Mouse (Mus musculus) hindbrain, embryonic 10.5 days (tissue): ENCODE measurements around the gene Fam169b. TPM values are rescaled to one million over a fixed set of nuclear protein-coding genes. Genes with fewer than 3 reads are reported as not detected.
A peak's percentile ranks its signal among the peaks of the same experiment; 100 is the strongest.

Experiments used
- DNase-seq: peaks from one replicate; pipeline ENCODE4 v3.0.0-alpha.2; 2017; ENCODE audit warnings: low spot score
- H3K27ac ChIP-seq: fragments of 300-500 bp; sonication (generic); 2 replicates; pipeline ENCODE4 v1.5.1; 2016; ENCODE audit warnings: mild to moderate bottlenecking, moderate library complexity
- H3K27me3 ChIP-seq: fragments of 300-500 bp; sonication (generic); 2 replicates; pipeline ENCODE4 v1.6.1; 2016; ENCODE audit warnings: mild to moderate bottlenecking; ENCODE audit not compliant: poor library complexity, insufficient read depth, severe bottlenecking
- H3K36me3 ChIP-seq: fragments of 300-500 bp; sonication (generic); 2 replicates; pipeline ENCODE4 v1.6.1; 2016; ENCODE audit warnings: mild to moderate bottlenecking, moderate library complexity
- H3K4me1 ChIP-seq: fragments of 300-500 bp; sonication (generic); replicated peaks from 2 replicates; pipeline ENCODE4 v1.6.1; 2016; ENCODE audit warnings: mild to moderate bottlenecking
- H3K4me3 ChIP-seq: fragments of 300-500 bp; sonication (generic); 2 replicates; pipeline ENCODE4 v1.5.1; 2016; ENCODE audit warnings: mild to moderate bottlenecking, moderate library complexity
- H3K9me3 ChIP-seq: fragments of 300-500 bp; sonication (generic); 2 replicates; pipeline ENCODE4 v1.6.1; 2016; ENCODE audit warnings: mild to moderate bottlenecking, moderate library complexity
- whole genome bisulfite sequencing: fragments of 180-500 bp; shearing (Covaris S2); methylation state at CpG from one replicate; pipeline ENCODE4 v1.1.7; 2016; 5-methylcytosine and 5-hydroxymethylcytosine counted together
- polyA plus RNA-seq: library from polyadenylated mRNA; unstranded; fragments of >200 nt; fragmentation: Nextera tagmentation; extraction: Ambion mirVana; gene quantifications from 2 replicates; pipeline ENCODE4 v1.2.1, GENCODE M21; 2016

Gene Fam169b
- polyA plus RNA-seq, 1 experiment from 2014 or later = 1.2 TPM

- Histone ChIP-seq H3K4me1 (no peaks in the 10 kb centered on the region), H3K27ac (no peak overlapping the region), H3K27me3 (no peaks in the 10 kb centered on the region), H3K36me3 (no peaks in the 10 kb centered on the region), H3K4me3 (no peak overlapping the region), H3K9me3 (no peaks in the 10 kb centered on the region)
- WGBS = 75% methylated on average over 8 of the region's 8 CpGs
- no peak for DNase-seq
Observed at GRCm38 (mm10) chr7:68246249-68246648, 27.4 kb upstream of the Fam169b start.

- 83% methylated on average over 1 of the region's 1 CpGs for WGBS
- Histone ChIP-seq H3K4me1 (no peaks in the 10 kb centered on the region), H3K27me3 (no peaks in the 10 kb centered on the region), H3K4me3 (no peak overlapping the region), H3K27ac (no peak overlapping the region), H3K36me3 (no peaks in the 10 kb centered on the region), H3K9me3 (no peaks in the 10 kb centered on the region)
- no peak for DNase-seq
Observed at GRCm38 (mm10) chr7:68250411-68250810, 23.2 kb upstream of the Fam169b start.

- no peaks in the 10 kb centered on the region for H3K36me3 ChIP-seq
- H3K4me1 ChIP-seq = no peaks in the 10 kb centered on the region
- 83% methylated on average over 3 of the region's 3 CpGs for WGBS
- H3K27ac ChIP-seq = no peak overlapping the region
- no peak overlapping the region for H3K4me3 ChIP-seq
- H3K27me3 ChIP-seq = no peaks in the 10 kb centered on the region
- no peaks in the 10 kb centered on the region for H3K9me3 ChIP-seq
- no peak for DNase-seq
Observed at GRCm38 (mm10) chr7:68250902-68251301, 22.7 kb upstream of the Fam169b start.

GRCm38 (mm10) chr7:68257767-68258166, 15.9 kb upstream of the Fam169b start:
- no peak overlapping the region for H3K4me3 ChIP-seq
- H3K27ac ChIP-seq = 0 out of 2 replicates have a peak overlapping the region, but pooled peaks have one; percentile 16
- DNase-seq = no peak
- no peaks in the 10 kb centered on the region for H3K9me3 ChIP-seq
- H3K36me3 ChIP-seq = no peaks in the 10 kb centered on the region
- H3K27me3 ChIP-seq = no peaks in the 10 kb centered on the region
- 58% methylated on average over 2 of the region's 2 CpGs for WGBS
- H3K4me1 ChIP-seq = no peaks in the 10 kb centered on the region

GRCm38 (mm10) chr7:68258326-68259150, 15.1 kb upstream of the Fam169b start:
- H3K4me3 ChIP-seq = no peak overlapping the region
- H3K9me3 ChIP-seq = no peaks in the 10 kb centered on the region
- H3K27me3 ChIP-seq = peaks cover 4% of the 10 kb centered on the region; the same call in 1 of the 2 replicates
- 0 out of 2 replicates have a peak overlapping the region, but pooled peaks have one; percentile 16 for H3K27ac ChIP-seq
- peaks cover 3% of the 10 kb centered on the region for H3K4me1 ChIP-seq
- DNase-seq = no peak
- H3K36me3 ChIP-seq = no peaks in the 10 kb centered on the region
- 77% methylated on average over 17 of the region's 17 CpGs for WGBS

- 71% methylated on average over 6 of the region's 6 CpGs for WGBS
- H3K9me3 ChIP-seq = no peaks in the 10 kb centered on the region
- H3K4me1 ChIP-seq = peaks cover 13% of the 10 kb centered on the region
- peaks cover 14% of the 10 kb centered on the region; the same call in 1 of the 2 replicates for H3K27me3 ChIP-seq
- H3K27ac ChIP-seq = no peak overlapping the region
- H3K36me3 ChIP-seq = no peaks in the 10 kb centered on the region
- H3K4me3 ChIP-seq = no peak overlapping the region
- DNase-seq = no peak
Observed at GRCm38 (mm10) chr7:68259523-68260081, 14.0 kb upstream of the Fam169b start.

GRCm38 (mm10) chr7:68262612-68263200, 10.9 kb upstream of the Fam169b start:
- Histone ChIP-seq H3K36me3 (no peaks in the 10 kb centered on the region), H3K9me3 (no peaks in the 10 kb centered on the region), H3K4me3 (no peak overlapping the region), H3K4me1 (peaks cover 25% of the 10 kb centered on the region), H3K27ac (no peak overlapping the region), H3K27me3 (peaks cover 27% of the 10 kb centered on the region)
- WGBS = 64% methylated on average over 8 of the region's 8 CpGs
- DNase-seq = no peak

GRCm38 (mm10) chr7:68263346-68264027, 10.2 kb upstream of the Fam169b start:
- DNase-seq = no peak
- WGBS = 53% methylated on average over 8 of the region's 8 CpGs
- Histone ChIP-seq H3K4me3 (peak overlapping the region; percentile 46), H3K27ac (no peak overlapping the region), H3K4me1 (peaks cover 25% of the 10 kb centered on the region), H3K27me3 (peaks cover 27% of the 10 kb centered on the region), H3K36me3 (no peaks in the 10 kb centered on the region), H3K9me3 (no peaks in the 10 kb centered on the region)

- H3K9me3 ChIP-seq = no peaks in the 10 kb centered on the region
- H3K4me3 ChIP-seq = peak within 1 kb of the TSS; percentile 46
- H3K4me1 ChIP-seq = peaks cover 25% of the 10 kb centered on the region
- DNase-seq = peak; percentile 44
- WGBS = 5% methylated on average over 25 of the region's 25 CpGs
- H3K27ac ChIP-seq = 0 out of 2 replicates have a peak within 1 kb of the TSS, but pooled peaks have one; percentile 18
- no peaks in the 10 kb centered on the region for H3K36me3 ChIP-seq
- H3K27me3 ChIP-seq = peaks cover 27% of the 10 kb centered on the region
Observed at GRCm38 (mm10) chr7:68264028-68264453, 9.6 kb upstream of the Fam169b start, which contains the start of gene Pgpep1l. Pgpep1l (minus strand) TSS chr7:68264233.

- no peaks in the 10 kb centered on the region for H3K9me3 ChIP-seq
- peak overlapping the region; percentile 46 for H3K4me3 ChIP-seq
- peaks cover 25% of the 10 kb centered on the region for H3K4me1 ChIP-seq
- 20% methylated on average over 14 of the region's 14 CpGs for WGBS
- 0 out of 2 replicates have a peak overlapping the region, but pooled peaks have one; percentile 18 for H3K27ac ChIP-seq
- peak; percentile 26 for DNase-seq
- H3K27me3 ChIP-seq = peaks cover 27% of the 10 kb centered on the region
- no peaks in the 10 kb centered on the region for H3K36me3 ChIP-seq
Observed at GRCm38 (mm10) chr7:68264531-68264930, 9.1 kb upstream of the Fam169b start.

GRCm38 (mm10) chr7:68265391-68265790, 8.2 kb upstream of the Fam169b start:
- WGBS = 27% methylated on average over 7 of the region's 7 CpGs

GRCm38 (mm10) chr7:68266691-68267090, 6.9 kb upstream of the Fam169b start:
- no peaks in the 10 kb centered on the region for H3K36me3 ChIP-seq
- H3K9me3 ChIP-seq = no peaks in the 10 kb centered on the region
- H3K27me3 ChIP-seq = peaks cover 27% of the 10 kb centered on the region
- H3K4me1 ChIP-seq = peaks cover 25% of the 10 kb centered on the region
- no peak overlapping the region for H3K27ac ChIP-seq
- peak; percentile 45 for DNase-seq
- 42% methylated on average over 6 of the region's 6 CpGs for WGBS
- H3K4me3 ChIP-seq = no peak overlapping the region

More at GRCm38 (mm10) chr7:68265391-68265790, 8.2 kb upstream of the Fam169b start:
- no peaks in the 10 kb centered on the region for H3K36me3 ChIP-seq
- H3K4me1 ChIP-seq = peaks cover 25% of the 10 kb centered on the region
- H3K9me3 ChIP-seq = no peaks in the 10 kb centered on the region
- H3K27ac ChIP-seq = no peak overlapping the region
- H3K4me3 ChIP-seq = no peak overlapping the region
- H3K27me3 ChIP-seq = peaks cover 27% of the 10 kb centered on the region
- DNase-seq = no peak
